Mouse (Mus musculus): ENCODE results near the gene Lcn3.
A peak's percentile ranks its signal among the peaks of the same experiment; 100 is the strongest.

GRCm38 (mm10) chr2:25813364-25813763, 48.0 kb downstream of the Lcn3 start:
- TF ChIP-seq CTCF (conservative IDR thresholded peaks at IDR 0.05; ENCODE audit: insufficient read depth, insufficient read length, low read depth, low read length) (peak; percentile 25; the same call in 1 of the 2 replicates), POLR2A (IDR thresholded peaks at IDR 0.05; ENCODE audit: low read depth, low read length) (no peak)

Data from kidney, adult 2 months (tissue).